Mouse (Mus musculus) embryonic fibroblast, embryonic 13.5 days (primary cell): ENCODE data around the gene Apeh. TPM values are rescaled to one million over a fixed set of nuclear protein-coding genes. Genes with fewer than 3 reads are reported as not detected.
"Not testable (repeated sequence)": the region's sequence is repeated elsewhere in the genome, so short reads cannot be mapped to it uniquely, and the experiment has no call there.

ENCODE experiments used
- H3K27ac ChIP-seq: 2 replicates; pipeline ENCODE4 v1.5.1; 2012; ENCODE audit warnings: low read length, control low read depth, inconsistent platforms; ENCODE audit not compliant: insufficient read depth
- H3K4me1 ChIP-seq: 2 replicates; pipeline ENCODE4 v1.6.1; 2011; ENCODE audit warnings: low read length; ENCODE audit not compliant: control insufficient read depth, insufficient read depth
- H3K4me3 ChIP-seq: 2 replicates; pipeline ENCODE4 v1.5.1; 2011; ENCODE audit warnings: mild to moderate bottlenecking, control low read depth, low read length; ENCODE audit not compliant: insufficient read depth
- CTCF ChIP-seq: IDR thresholded peaks from 2 replicates; pipeline ENCODE4 v1.5.1; 2011; ENCODE audit warnings: mild to moderate bottlenecking, control low read depth, low read length, moderate library complexity, borderline replicate concordance; ENCODE audit not compliant: insufficient read depth
- POLR2A ChIP-seq: IDR thresholded peaks from 2 replicates; pipeline ENCODE4 v1.6.1; 2011; ENCODE audit warnings: low read depth, mild to moderate bottlenecking, control low read depth, low read length, moderate library complexity
- polyA plus RNA-seq: library from polyadenylated mRNA; stranded (reverse); fragments of >200 nt; gene quantifications from 2 replicates; pipeline ENCODE4 v1.2.4, GENCODE M21; 2011; ENCODE audit warnings: low read depth; ENCODE audit not compliant: missing spikeins, insufficient read length

Apeh gene
- polyA plus RNA-seq, result 53.4 and 63.9 TPM in 2 replicates

- H3K27ac ChIP-seq, result peak within 1 kb of the TSS; percentile 51; the same call in 1 of the 2 replicates
Observed at GRCm38 (mm10) chr9:108094184-108094941, at the start of gene Apeh. Apeh (minus strand) TSS chr9:108094606.

GRCm38 (mm10) chr9:108143470-108143869 is 49.1 kb upstream of the Apeh start:
- Histone ChIP-seq H3K4me3 (no peak overlapping the region), H3K4me1 (peaks cover 4% of the 10 kb centered on the region; the same call in 1 of the 2 replicates), H3K27ac (no peak overlapping the region)
- TF ChIP-seq CTCF (no peak), POLR2A (no peak)

More at GRCm38 (mm10) chr9:108094184-108094941, at the start of gene Apeh:
- no peaks in the 10 kb centered on the region for H3K4me1 ChIP-seq
- H3K4me3 ChIP-seq, result peak within 1 kb of the TSS; percentile 81
- TF ChIP-seq POLR2A, result peak; percentile 60
- no peak for TF ChIP-seq CTCF

GRCm38 (mm10) chr9:108141387-108141786 is 47.0 kb upstream of the Apeh start:
- TF ChIP-seq POLR2A, result no peak
- no peak for TF ChIP-seq CTCF
- Histone ChIP-seq H3K27ac (no peak overlapping the region), H3K4me1 (peaks cover 9% of the 10 kb centered on the region), H3K4me3 (no peak overlapping the region)

GRCm38 (mm10) chr9:108139963-108140695 is 45.7 kb upstream of the Apeh start:
- Histone ChIP-seq H3K4me1 (peaks cover 9% of the 10 kb centered on the region), H3K27ac (no peak overlapping the region), H3K4me3 (no peak overlapping the region)
- TF ChIP-seq POLR2A (no peak), CTCF (peak; percentile 21; the same call in 1 of the 2 replicates)

- no peak overlapping the region for H3K27ac ChIP-seq
- peaks cover 5% of the 10 kb centered on the region; the same call in 1 of the 2 replicates for H3K4me1 ChIP-seq
- no peak for TF ChIP-seq POLR2A
- no peak for TF ChIP-seq CTCF
- H3K4me3 ChIP-seq, result no peak overlapping the region
Observed at GRCm38 (mm10) chr9:108139169-108139962, 45.0 kb upstream of the Apeh start.

GRCm38 (mm10) chr9:108138118-108138517 is 43.7 kb upstream of the Apeh start:
- no peak overlapping the region for H3K4me3 ChIP-seq
- H3K4me1 ChIP-seq, result peaks cover 5% of the 10 kb centered on the region; the same call in 1 of the 2 replicates
- peak overlapping the region; percentile 44 for H3K27ac ChIP-seq
- no peak for TF ChIP-seq CTCF

GRCm38 (mm10) chr9:108137523-108137922 is 43.1 kb upstream of the Apeh start:
- peak overlapping the region; percentile 94 for H3K27ac ChIP-seq
- TF ChIP-seq CTCF (no peak), POLR2A (no peak)
- H3K4me1 ChIP-seq, result peaks cover 5% of the 10 kb centered on the region; the same call in 1 of the 2 replicates
- no peak overlapping the region for H3K4me3 ChIP-seq

- Histone ChIP-seq H3K4me3 (no peak overlapping the region), H3K4me1 (peaks cover 5% of the 10 kb centered on the region; the same call in 1 of the 2 replicates), H3K27ac (peak overlapping the region; percentile 94)
- TF ChIP-seq POLR2A, result no peak
- no peak for TF ChIP-seq CTCF
Observed at GRCm38 (mm10) chr9:108136930-108137462, 42.6 kb upstream of the Apeh start.

- H3K4me1 ChIP-seq, result peaks cover 5% of the 10 kb centered on the region; the same call in 1 of the 2 replicates
- TF ChIP-seq POLR2A, result no peak
- no peak for TF ChIP-seq CTCF
- H3K4me3 ChIP-seq, result no peak overlapping the region
- H3K27ac ChIP-seq, result peak overlapping the region; percentile 94
Observed at GRCm38 (mm10) chr9:108136225-108136624, 41.8 kb upstream of the Apeh start.

GRCm38 (mm10) chr9:108135679-108136078 is 41.3 kb upstream of the Apeh start:
- H3K4me1 ChIP-seq, H3K4me3 ChIP-seq, H3K27ac ChIP-seq: not testable (repeated sequence)
